Mouse (Mus musculus): ENCODE results near the gene Plxna2. TPM values are rescaled to one million over a fixed set of nuclear protein-coding genes. Genes with fewer than 3 reads are reported as not detected.
A peak's percentile ranks its signal among the peaks of the same experiment; 100 is the strongest.

Gene Plxna2
- total RNA-seq, 2 experiments from 2014 or later = 80.9 to 82.4 TPM

GRCm38 (mm10) chr1:194761432-194762212, 143.6 kb downstream of the Plxna2 start:
- DNase-seq (ENCODE audit: low spot score in 2 of 2) = no peak

- DNase-seq (ENCODE audit: low spot score in 2 of 2) = no peak
These were observed 144.9 kb downstream of the Plxna2 start for GRCm38 (mm10) chr1:194762896-194763295.

GRCm38 (mm10) chr1:194764951-194765350, 146.9 kb downstream of the Plxna2 start:
- DNase-seq (ENCODE audit: low spot score in 2 of 2) = no peak

GRCm38 (mm10) chr1:194768799-194769198, 150.8 kb downstream of the Plxna2 start:
- no peak for DNase-seq (ENCODE audit: low spot score in 2 of 2)

DNA sequence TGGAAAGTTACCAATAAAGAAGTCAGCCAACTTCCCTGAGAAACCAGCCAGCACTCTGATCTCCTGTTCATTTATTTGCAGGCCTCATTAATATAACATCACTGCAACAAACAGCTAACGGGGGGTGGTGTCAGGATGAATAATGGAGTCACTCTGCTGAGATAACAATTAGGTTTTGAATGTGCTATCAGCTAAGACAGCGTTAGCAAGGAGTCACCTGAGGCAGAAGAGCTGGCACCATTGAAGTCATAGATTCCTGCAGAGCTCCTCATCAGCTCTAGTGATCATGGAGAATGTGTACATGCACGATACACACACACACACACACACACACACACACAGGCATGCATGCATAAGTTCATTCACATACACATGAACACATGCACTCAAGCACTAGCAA, 154.0 kb downstream of the Plxna2 start:
- DNase-seq (ENCODE audit: low spot score in 2 of 2) = no peak

GRCm38 (mm10) chr1:194773899-194774298, 155.9 kb downstream of the Plxna2 start:
- DNase-seq (ENCODE audit: low spot score in 2 of 2) = no peak

DNA sequence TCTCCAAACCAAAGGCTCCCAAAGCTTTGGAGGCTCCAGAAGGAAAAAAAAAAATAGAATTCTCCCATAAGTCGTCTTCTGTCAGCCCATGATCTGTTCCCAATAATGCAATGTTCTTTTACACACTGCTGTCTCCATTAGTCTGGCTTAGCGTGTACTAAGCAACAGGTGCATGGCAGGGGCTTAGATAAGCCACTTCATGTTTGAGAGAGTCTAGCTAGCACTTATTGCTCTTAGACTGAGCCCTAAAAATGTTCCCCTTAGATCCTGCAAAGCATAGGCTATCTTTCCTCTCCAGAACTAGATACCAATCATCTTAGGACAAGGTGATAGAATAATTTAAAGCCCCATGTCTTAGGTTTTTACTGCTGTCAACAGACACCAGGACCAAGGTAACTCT, 156.3 kb downstream of the Plxna2 start:
- DNase-seq (ENCODE audit: low spot score in 2 of 2) = no peak

DNA sequence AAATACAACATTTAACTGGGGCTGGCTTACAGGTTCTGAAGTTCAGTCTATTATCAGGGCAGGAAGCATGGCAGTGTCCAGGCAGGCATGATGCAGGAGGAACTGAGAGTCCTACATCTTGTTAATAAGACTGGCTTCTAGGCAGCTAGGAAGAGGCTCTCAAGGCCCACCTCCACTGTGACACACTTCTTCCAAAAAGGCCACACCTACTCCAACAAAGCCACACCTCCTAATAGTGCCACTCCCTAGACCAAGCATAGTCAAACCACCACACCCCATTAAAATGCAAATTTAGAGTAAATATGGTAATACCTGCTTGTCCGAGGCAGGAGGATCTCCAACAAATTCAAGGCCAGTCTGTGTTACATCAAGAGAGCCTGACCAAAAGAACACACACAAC, 156.7 kb downstream of the Plxna2 start:
- DNase-seq (ENCODE audit: low spot score in 2 of 2) = no peak

DNA sequence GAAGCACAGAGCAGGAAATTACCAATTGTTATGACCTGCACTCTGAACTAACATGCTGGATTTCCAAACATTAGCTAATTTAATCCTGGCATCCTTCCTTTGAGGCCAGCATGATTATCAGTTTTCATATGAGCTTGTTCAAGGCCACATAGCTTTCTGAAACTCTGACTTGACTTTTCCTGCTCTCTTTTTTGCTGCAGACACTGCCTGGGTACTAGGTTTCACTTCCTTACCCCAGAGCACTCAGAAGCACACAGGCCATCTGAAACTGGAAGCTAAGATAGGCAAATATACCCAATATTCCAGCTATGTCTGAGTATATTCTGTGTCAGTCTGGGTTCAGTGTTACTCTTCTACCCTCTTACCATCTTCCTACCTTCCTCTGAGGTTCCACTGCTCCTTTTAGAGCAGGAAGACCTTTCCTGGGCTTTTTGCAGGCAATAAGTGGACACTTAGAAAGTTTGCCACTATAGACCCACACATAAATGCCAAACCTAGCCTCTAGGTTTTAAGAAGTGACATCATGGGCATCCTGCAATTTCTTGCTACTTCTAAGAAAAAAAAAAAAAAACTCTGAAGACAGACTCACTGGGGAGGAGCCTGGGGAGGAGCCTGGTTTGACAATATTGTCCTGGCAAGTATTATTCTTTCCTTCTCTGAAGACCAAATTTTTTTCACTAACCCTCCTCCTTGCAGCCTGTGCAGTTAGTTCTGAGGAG, 157.8 kb downstream of the Plxna2 start:
- DNase-seq (ENCODE audit: low spot score in 2 of 2) = no peak

- DNase-seq (ENCODE audit: low spot score in 2 of 2) = no peak
These were observed 158.7 kb downstream of the Plxna2 start for GRCm38 (mm10) chr1:194776510-194777244.

GRCm38 (mm10) chr1:194777608-194778007, 159.6 kb downstream of the Plxna2 start:
- DNase-seq (ENCODE audit: low spot score in 2 of 2) = no peak

GRCm38 (mm10) chr1:194780392-194780791, 162.4 kb downstream of the Plxna2 start:
- DNase-seq (ENCODE audit: low spot score in 2 of 2) = no peak

DNA sequence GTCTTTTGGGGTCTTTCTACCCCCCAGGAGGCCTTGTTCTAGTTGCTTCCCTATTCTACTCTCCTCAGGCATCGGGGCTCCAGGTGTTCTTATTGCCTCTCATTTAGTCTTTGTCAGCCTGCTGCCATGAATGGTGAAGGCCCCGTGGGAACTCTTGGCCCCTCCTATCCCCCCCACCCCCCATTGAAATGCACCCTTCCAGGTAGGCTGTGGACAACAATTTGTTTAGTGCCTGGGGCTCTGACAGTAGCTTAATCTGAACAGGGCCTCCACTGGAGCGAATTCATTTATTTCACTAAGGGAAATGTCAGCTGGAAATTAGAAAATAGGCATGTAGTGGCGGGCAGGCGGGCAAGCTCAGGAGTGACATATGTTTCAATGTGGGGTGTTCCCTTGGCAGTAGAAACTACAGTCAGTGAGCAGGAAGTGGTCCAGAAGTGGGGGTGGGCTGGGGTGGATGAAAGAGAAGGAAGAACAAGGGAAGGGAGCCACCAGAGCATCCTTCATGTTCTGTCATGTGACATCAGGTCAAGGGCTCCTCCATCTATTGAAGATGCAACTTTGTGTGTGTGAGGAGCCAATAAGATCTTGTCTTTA, 162.9 kb downstream of the Plxna2 start:
- DNase-seq (ENCODE audit: low spot score in 2 of 2) = peak in 1 of 2 experiments; percentile 31

GRCm38 (mm10) chr1:194781556-194781955, 163.5 kb downstream of the Plxna2 start:
- no peak for DNase-seq (ENCODE audit: low spot score in 2 of 2)

DNA sequence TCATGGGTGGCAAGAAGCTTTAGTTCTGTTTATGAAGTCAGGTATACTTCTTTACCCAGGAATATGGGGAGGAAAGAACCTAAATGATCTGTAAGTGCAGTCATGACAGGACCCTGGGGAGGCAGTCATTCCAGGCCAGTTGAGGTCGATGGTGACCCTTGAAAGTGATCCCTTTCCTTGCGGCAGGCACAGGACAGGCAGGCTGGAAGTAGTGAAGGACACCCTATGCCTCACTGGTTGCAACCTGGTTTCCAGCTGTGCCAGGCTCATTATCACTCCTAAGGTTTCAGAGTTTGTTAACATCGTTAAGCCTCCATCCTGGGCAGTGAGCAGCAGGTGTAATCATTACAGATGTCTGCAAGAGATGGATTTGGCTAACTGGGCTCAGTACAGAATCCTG, 164.3 kb downstream of the Plxna2 start:
- no peak for DNase-seq (ENCODE audit: low spot score in 2 of 2)

DNA sequence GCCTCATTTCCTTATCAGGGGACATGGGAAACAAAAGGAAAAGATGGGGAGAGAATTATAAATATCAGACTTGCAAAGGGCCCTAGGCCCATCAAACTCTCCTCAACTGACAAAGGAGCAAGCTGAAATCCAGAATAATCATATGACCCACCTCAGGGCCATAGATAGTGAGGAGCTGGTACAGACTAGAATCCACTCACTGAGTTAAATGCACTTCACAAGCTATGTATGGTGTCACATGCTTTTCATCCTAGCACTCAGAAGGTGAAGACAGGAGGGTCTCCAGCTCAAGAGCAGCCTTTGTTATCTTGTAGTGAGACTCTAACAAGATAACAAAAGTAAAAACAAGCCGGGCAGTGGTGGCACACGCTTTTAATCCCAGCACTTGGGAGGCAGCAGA, 169.6 kb downstream of the Plxna2 start:
- no peak for DNase-seq (ENCODE audit: low spot score in 2 of 2)

DNA sequence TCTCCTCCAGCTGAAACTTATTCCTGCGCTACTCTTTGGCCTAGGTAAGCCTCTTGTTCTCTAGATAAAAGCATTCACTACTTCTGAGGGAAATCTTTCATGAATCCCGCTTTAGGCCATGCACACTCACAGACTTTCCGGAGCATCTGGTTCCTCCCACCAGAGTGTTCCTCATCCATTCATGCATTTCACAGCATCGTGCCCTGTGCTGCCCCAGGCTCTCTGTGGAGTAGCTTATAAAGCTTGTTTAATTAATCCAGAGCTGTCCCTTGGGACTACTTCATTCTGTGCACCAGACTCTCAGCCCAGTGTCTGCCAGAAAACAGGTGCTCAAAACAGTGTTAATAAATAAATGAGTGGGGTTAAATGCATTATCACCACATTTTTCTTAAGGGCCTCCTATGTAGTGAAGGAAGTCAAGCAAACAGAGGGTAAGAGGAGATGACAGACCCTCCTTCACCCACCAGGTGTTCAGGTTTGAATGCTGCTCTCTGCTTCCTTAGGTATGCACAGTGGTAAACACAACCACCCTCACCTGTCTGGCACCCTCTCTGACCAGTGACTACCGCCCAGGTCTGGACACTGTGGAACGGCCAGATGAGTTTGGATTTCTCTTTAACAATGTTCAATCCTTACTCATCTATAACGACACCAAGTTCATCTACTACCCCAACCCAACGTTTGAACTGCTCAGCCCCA, 175.4 kb downstream of the Plxna2 start:
- no peak for DNase-seq (ENCODE audit: low spot score in 2 of 2)

- DNase-seq (ENCODE audit: low spot score in 2 of 2) = peak in 1 of 2 experiments; percentile 34
These were observed 177.3 kb downstream of the Plxna2 start for GRCm38 (mm10) chr1:194795316-194795715.

DNA sequence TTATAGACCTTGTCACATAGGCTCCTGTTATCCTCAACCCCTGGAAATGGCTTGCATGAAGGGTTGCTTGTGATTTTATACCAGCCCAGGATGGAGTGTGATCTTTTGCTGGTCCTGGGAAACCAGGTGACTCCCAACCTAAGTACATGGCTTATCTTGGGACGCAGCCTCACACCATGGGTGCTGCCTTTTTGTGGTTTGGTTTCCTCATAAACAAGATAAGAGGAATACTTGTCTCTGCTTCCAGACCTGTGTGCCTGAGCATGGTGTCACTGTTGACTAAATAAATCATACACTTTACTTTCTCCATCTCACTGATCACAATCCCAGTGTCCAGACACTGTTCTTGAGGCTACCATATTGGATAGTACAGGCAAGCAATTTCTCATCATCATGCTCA, 179.8 kb downstream of the Plxna2 start:
- DNase-seq (ENCODE audit: low spot score in 2 of 2) = no peak

DNA sequence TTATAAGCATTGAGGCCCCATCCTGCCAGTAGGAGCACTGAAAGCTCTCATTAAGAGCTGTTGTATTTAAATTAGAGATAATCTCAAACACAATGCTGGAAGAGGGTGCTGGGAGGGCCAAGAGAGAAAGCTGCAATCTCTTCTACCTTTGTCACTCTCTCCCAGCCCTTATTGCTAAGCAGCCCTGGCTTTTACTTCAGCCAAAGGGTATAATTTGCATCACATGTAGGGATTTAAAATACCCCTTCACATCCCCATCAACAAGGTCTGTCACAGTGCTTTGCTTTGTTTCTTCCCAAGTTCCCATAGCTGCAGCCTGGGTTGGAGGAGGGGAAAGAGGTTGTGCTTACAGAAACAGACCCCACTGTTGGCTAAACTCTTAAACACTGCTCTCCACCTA, 180.5 kb downstream of the Plxna2 start:
- DNase-seq (ENCODE audit: low spot score in 2 of 2) = no peak

- peak; percentile 25 to 36 for DNase-seq (ENCODE audit: low spot score in 2 of 2)
These were observed 190.2 kb downstream of the Plxna2 start for GRCm38 (mm10) chr1:194808261-194808660.
